Mouse (Mus musculus) forebrain, embryonic 15.5 days (tissue): ENCODE measurements at regions not wholly inside any gene's neighbourhood (a gene's known extent, or its start where the extent isn't known, plus 50 kb on each side); places are given as distances from the start of the nearest gene placed in this dataset.
A peak's percentile ranks its signal among the peaks of the same experiment; 100 is the strongest.

ENCODE experiments used
- ATAC-seq: fragments of 200-750 bp; cut with Nextera tagmentation; replicated peaks from 2 replicates; pipeline ENCODE4 v1.8.0; 2017; ENCODE audit warnings: mild to moderate bottlenecking, moderate TSS enrichment, moderate library complexity
- H3K27ac ChIP-seq: fragments of 300-500 bp; sonication (generic); replicated peaks from 2 replicates; pipeline ENCODE4 v1.5.1; 2015; ENCODE audit warnings: mild to moderate bottlenecking, inconsistent platforms
- H3K27me3 ChIP-seq: fragments of 300-500 bp; sonication (generic); 2 replicates; pipeline ENCODE4 v1.6.1; 2015; ENCODE audit warnings: inconsistent platforms
- H3K36me3 ChIP-seq: fragments of 300-500 bp; sonication (generic); 2 replicates; pipeline ENCODE4 v1.6.1; 2015; ENCODE audit warnings: mild to moderate bottlenecking, inconsistent platforms
- H3K4me1 ChIP-seq: fragments of 300-500 bp; sonication (generic); 2 replicates; pipeline ENCODE4 v1.6.1; 2015; ENCODE audit warnings: inconsistent platforms
- H3K4me2 ChIP-seq: fragments of 300-500 bp; sonication (generic); replicated peaks from 2 replicates; pipeline ENCODE4 v1.6.1; 2015; ENCODE audit warnings: mild to moderate bottlenecking, inconsistent platforms
- H3K4me3 ChIP-seq: fragments of 300-500 bp; sonication (generic); 2 replicates; pipeline ENCODE4 v1.5.1; 2015; ENCODE audit warnings: mild to moderate bottlenecking, inconsistent platforms
- H3K9ac ChIP-seq: fragments of 300-500 bp; sonication (generic); replicated peaks from 2 replicates; pipeline ENCODE4 v1.6.1; 2015; ENCODE audit warnings: mild to moderate bottlenecking, inconsistent platforms
- H3K9me3 ChIP-seq: fragments of 300-500 bp; sonication (generic); 2 replicates; pipeline ENCODE4 v1.6.1; 2016; ENCODE audit warnings: inconsistent platforms
- WGBS: fragments of 180-500 bp; shearing (Covaris S2); methylation state at CpG from one replicate; pipeline ENCODE4 v1.1.7; 2015; ENCODE audit warnings: mixed read lengths; 5-methylcytosine and 5-hydroxymethylcytosine counted together

DNA sequence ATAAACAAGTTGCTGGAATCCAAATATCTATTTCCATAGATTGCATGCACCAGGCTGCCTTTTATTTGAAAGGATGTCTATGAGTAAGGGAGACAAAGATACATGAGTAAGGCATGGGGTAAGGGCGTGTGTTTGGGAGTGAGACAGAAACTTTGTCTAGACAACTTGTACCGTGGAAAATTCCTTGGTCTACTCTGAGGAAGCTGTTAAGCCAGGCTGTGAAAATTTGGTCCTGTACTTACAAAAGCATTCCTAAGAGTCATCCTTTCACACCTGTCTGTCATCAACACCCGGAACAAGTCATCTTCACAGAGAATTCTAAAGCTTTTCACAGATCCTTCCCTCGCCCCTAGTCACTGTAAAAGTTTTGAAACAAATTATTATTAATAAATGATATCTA, 193.1 kb upstream of the Cdh6 start:
- no peaks in the 10 kb centered on the region for H3K4me1 ChIP-seq
- H3K4me2 ChIP-seq, result no peak overlapping the region
- no peak overlapping the region for H3K27ac ChIP-seq
- ATAC-seq, result no peak
- no peaks in the 10 kb centered on the region for H3K9me3 ChIP-seq
- no peaks in the 10 kb centered on the region for H3K27me3 ChIP-seq
- 86% methylated on average over 4 of the region's 4 CpGs for WGBS
- no peaks in the 10 kb centered on the region for H3K36me3 ChIP-seq
- no peak overlapping the region for H3K4me3 ChIP-seq
- no peak overlapping the region for H3K9ac ChIP-seq

DNA sequence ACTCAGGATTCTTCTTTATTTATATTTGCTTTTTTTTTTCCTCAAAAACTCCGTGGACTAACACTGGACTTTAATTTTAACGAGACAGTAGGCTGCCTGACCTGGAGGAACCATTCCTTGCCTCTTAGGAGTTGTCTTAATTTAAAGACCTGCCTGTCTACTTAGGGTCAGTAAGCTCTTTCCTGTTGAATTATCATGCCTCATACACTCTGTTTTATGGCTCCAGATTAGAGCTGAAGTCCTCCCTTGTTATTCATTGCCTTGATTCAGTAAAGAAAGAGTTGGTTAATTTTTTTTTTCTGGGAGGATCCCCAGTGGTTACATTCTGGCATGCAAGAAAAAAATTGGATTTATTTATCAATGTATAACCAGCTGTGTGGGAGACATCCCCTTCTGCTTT, 187.3 kb upstream of the Cdh6 start:
- H3K4me2 ChIP-seq, result no peak overlapping the region
- H3K9ac ChIP-seq, result no peak overlapping the region
- no peak overlapping the region for H3K4me3 ChIP-seq
- no peaks in the 10 kb centered on the region for H3K27me3 ChIP-seq
- no peaks in the 10 kb centered on the region for H3K9me3 ChIP-seq
- H3K27ac ChIP-seq, result no peak overlapping the region
- 46% methylated on average over 2 of the region's 2 CpGs for WGBS
- H3K36me3 ChIP-seq, result no peaks in the 10 kb centered on the region
- no peak for ATAC-seq
- H3K4me1 ChIP-seq, result no peaks in the 10 kb centered on the region

DNA sequence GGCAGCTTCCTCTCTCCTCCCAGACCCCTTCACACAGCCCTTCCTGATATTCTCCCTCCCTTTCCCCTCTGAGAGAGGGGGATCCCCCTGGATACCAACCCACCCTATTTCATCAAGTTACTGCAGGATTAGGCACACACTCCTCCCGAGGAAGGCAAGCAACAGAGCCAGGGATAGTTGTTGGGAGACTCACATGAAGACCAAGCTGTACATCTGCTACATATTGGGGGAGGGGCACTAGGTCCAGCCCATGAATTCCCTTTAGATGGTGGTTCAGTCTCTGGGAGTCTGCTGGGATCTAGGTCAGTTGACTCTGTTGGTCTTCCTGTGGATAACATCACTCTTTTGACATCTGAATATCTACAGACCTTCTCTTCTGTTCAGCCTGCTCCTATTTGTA, 185.6 kb upstream of the Cdh6 start:
- Histone ChIP-seq H3K27me3 (no peaks in the 10 kb centered on the region), H3K9ac (no peak overlapping the region), H3K4me3 (no peak overlapping the region), H3K27ac (no peak overlapping the region), H3K9me3 (no peaks in the 10 kb centered on the region), H3K4me2 (no peak overlapping the region), H3K4me1 (no peaks in the 10 kb centered on the region), H3K36me3 (no peaks in the 10 kb centered on the region)
- ATAC-seq, result no peak
- 61% methylated on average over 1 of the region's 1 CpGs for WGBS

DNA sequence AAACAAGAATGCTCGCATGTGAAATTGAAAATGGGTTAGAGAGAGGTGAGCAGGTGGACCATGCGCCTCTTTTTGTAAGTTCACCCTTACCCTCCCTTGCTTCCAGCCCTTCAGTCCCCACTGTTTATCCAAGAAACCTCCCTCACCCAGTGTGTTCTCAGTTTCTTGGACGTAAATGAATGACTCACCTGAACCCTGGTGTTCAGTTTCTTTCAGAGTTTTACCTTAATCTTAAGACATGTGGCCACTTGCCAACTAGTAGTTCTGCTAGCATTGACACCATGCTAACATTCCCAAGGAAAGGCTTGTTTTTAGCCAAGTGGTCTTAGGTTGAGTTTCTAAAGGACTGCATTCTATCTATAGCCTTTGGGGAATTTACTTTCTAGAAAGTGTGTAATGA, 176.8 kb upstream of the Cdh6 start:
- Histone ChIP-seq H3K4me1 (no peaks in the 10 kb centered on the region), H3K27me3 (no peaks in the 10 kb centered on the region), H3K27ac (no peak overlapping the region), H3K9ac (no peak overlapping the region), H3K9me3 (no peaks in the 10 kb centered on the region), H3K36me3 (no peaks in the 10 kb centered on the region), H3K4me3 (no peak overlapping the region), H3K4me2 (no peak overlapping the region)
- 81% methylated on average over 3 of the region's 3 CpGs for WGBS
- ATAC-seq, result no peak

DNA sequence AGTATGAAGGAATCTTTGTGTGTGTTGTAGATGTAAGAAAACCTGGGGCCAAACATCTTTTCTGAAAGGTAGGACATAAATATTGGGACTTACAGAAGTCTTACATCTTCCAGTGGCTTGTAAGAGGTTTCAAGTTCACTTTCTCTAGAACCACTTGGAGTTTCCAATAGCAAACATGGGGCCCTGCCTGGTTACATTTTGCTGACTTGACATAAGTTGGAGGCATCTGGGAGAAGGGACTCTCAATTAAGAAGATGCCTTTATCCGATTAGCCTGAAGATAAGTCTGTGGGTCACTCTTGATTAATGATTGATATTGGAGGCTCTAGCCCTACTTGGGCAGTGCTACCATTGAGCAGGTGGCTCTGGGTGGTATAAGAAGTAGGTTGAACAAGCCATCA, 162.9 kb upstream of the Cdh6 start:
- 97% methylated on average over 1 of the region's 1 CpGs for WGBS
- Histone ChIP-seq H3K4me1 (no peaks in the 10 kb centered on the region), H3K9me3 (no peaks in the 10 kb centered on the region), H3K27ac (no peak overlapping the region), H3K9ac (no peak overlapping the region), H3K4me3 (no peak overlapping the region), H3K36me3 (no peaks in the 10 kb centered on the region), H3K4me2 (no peak overlapping the region), H3K27me3 (no peaks in the 10 kb centered on the region)
- no peak for ATAC-seq

DNA sequence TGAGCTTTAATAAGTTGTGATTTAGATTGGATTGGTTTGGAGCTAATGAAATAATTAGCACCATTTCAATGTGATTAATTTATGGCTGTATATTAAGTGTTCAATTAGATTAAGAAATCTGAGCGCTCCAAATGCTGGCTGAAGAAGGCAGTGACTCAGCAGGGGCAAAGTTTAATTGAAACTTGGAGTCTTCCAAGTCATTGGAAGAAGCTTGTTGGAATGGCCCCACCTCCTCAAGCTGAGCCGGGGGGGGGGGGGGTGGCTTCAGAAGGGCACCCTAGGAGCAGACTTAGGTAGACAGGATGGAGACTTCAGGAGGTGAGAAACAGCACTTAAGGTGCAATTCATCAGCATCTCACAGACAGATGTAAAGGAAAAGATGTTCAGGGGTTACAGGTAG, 151.0 kb upstream of the Cdh6 start:
- Histone ChIP-seq H3K4me2 (no peak overlapping the region), H3K9ac (no peak overlapping the region), H3K4me1 (peaks cover 12% of the 10 kb centered on the region), H3K27ac (no peak overlapping the region), H3K9me3 (no peaks in the 10 kb centered on the region), H3K36me3 (no peaks in the 10 kb centered on the region), H3K27me3 (no peaks in the 10 kb centered on the region), H3K4me3 (no peak overlapping the region)
- no peak for ATAC-seq
- 25% methylated on average over 2 of the region's 2 CpGs for WGBS

DNA sequence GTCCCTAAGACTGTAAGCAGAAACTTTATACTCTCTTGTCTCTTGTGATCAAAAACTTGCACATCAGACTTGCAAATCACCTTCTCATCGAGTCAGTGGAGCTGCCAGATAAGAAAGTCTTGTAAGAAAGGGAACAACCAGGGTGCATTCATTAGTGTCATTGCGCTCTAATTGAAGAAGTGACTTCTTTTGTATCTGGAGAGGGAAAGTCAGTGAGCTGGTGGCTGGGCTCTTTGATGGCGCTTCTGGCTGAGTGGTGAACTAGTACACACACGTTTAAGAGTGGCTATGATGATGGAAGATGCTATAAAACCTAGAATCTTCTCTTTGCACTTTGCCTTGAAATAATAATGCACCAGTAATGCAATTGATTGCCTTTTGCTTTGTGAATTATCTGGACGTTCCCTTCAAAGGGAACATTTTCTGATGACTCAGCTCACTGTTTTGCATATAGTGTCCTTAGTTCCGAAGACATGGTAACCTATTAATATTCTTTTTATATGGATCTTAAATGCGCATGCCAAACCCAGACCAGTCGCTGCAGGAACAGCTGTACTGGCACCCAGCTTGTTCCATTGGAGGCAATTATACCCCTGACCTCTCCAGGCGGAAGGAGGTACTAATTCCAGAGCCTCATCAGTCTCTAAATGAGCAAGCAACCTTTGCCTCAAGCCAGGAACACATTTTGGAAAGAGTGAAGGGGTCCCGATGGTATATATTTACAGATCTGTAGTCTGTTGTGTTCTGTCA, 147.3 kb upstream of the Cdh6 start:
- H3K36me3 ChIP-seq, result no peaks in the 10 kb centered on the region
- no peak overlapping the region for H3K9ac ChIP-seq
- no peaks in the 10 kb centered on the region for H3K9me3 ChIP-seq
- no peaks in the 10 kb centered on the region for H3K27me3 ChIP-seq
- no peak overlapping the region for H3K27ac ChIP-seq
- 36% methylated on average over 10 of the region's 10 CpGs for WGBS
- H3K4me3 ChIP-seq, result no peak overlapping the region
- H3K4me2 ChIP-seq, result no peak overlapping the region
- 0 out of 2 replicates have a peak, but pooled peaks have one; percentile 41 for ATAC-seq
- peaks cover 12% of the 10 kb centered on the region for H3K4me1 ChIP-seq

DNA sequence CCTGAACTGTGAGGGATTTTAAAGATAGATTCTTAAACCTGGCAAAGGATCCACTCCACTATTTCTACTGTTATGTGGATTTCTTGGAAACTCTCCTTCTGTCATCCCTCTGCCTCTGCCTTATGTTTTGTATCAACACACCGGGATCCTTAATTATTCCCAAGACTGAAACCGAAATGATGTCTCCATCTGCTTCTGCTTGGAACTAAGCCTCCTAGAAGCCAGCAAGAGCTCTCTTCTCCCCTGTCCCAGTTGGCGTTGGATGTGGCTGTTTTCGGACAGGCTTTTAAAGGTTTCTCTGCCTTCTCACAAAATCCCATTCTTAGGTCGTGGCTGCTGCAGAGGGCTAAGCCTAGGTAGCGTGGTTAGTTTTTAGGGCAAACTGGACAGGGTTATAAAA, 131.1 kb upstream of the Cdh6 start:
- Histone ChIP-seq H3K9ac (no peak overlapping the region), H3K27ac (no peak overlapping the region), H3K4me1 (0 out of 2 replicates have a peak, but pooled peaks cover 5% of the 10 kb centered on the region), H3K36me3 (no peaks in the 10 kb centered on the region), H3K4me2 (no peak overlapping the region), H3K9me3 (no peaks in the 10 kb centered on the region), H3K4me3 (no peak overlapping the region), H3K27me3 (no peaks in the 10 kb centered on the region)
- WGBS, result 73% methylated on average over 6 of the region's 6 CpGs
- peak; percentile 51; the same call in 1 of the 2 replicates for ATAC-seq

DNA sequence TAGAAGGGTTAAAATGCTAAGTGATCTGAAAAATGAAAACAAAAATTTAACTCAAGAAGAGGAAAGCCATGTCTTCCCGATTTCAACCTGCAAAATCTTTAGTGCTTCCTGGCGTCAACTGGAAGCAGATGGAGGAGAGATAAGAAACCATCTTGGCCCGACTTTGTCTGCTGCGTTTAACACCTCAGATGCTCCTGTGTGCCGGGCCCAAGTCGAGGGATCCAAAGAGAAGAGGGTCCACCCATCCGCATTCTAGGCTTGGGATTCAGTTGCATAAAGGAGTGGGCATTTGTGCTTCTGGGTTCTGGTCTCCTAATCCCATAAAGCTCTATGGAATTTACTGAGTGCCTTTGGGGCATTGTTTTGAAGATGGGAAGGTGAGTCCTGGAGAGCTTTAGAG, 130.0 kb upstream of the Cdh6 start:
- WGBS, result 57% methylated on average over 7 of the region's 7 CpGs
- no peak overlapping the region for H3K4me2 ChIP-seq
- no peak for ATAC-seq

DNA sequence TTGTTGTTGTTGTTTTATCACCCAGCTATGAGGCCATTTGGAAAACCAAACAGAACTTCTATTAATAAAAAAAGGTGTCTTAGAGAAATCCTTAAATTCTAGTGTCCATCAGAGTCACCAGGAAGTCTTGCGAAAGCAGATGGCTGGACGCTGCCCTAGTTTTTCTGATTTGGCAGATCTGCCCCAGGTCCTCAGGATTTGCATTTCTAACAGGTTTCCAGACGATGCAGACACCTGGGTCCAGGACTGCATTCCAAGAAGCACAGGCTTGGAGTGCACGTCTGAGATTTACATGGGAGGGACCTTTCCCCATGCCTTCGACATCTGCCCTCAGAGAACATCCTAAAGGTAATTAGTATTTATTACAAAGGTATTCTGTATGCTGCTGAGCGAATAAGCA, 129.2 kb upstream of the Cdh6 start:
- WGBS, result 68% methylated on average over 6 of the region's 6 CpGs
- no peak overlapping the region for H3K27ac ChIP-seq
- no peaks in the 10 kb centered on the region for H3K36me3 ChIP-seq
- H3K9me3 ChIP-seq, result no peaks in the 10 kb centered on the region
- H3K4me3 ChIP-seq, result no peak overlapping the region
- ATAC-seq, result no peak
- no peak overlapping the region for H3K4me2 ChIP-seq
- 0 out of 2 replicates have a peak, but pooled peaks cover 5% of the 10 kb centered on the region for H3K4me1 ChIP-seq
- no peaks in the 10 kb centered on the region for H3K27me3 ChIP-seq
- no peak overlapping the region for H3K9ac ChIP-seq

More for the DNA sequence above, 130.0 kb upstream of the Cdh6 start:
- Histone ChIP-seq H3K36me3 (no peaks in the 10 kb centered on the region), H3K27me3 (no peaks in the 10 kb centered on the region), H3K9me3 (no peaks in the 10 kb centered on the region), H3K4me3 (no peak overlapping the region), H3K4me1 (0 out of 2 replicates have a peak, but pooled peaks cover 5% of the 10 kb centered on the region), H3K27ac (no peak overlapping the region), H3K9ac (no peak overlapping the region)

- Histone ChIP-seq H3K4me3 (no peak overlapping the region), H3K27me3 (no peaks in the 10 kb centered on the region), H3K4me2 (no peak overlapping the region), H3K36me3 (no peaks in the 10 kb centered on the region), H3K9ac (no peak overlapping the region), H3K9me3 (no peaks in the 10 kb centered on the region), H3K27ac (no peak overlapping the region), H3K4me1 (no peaks in the 10 kb centered on the region)
- WGBS, result 48% methylated on average over 6 of the region's 6 CpGs
- peak; percentile 61 for ATAC-seq
Measured at GRCm38 (mm10) chr15:13296967-13297366, 123.5 kb upstream of the Cdh6 start.

DNA sequence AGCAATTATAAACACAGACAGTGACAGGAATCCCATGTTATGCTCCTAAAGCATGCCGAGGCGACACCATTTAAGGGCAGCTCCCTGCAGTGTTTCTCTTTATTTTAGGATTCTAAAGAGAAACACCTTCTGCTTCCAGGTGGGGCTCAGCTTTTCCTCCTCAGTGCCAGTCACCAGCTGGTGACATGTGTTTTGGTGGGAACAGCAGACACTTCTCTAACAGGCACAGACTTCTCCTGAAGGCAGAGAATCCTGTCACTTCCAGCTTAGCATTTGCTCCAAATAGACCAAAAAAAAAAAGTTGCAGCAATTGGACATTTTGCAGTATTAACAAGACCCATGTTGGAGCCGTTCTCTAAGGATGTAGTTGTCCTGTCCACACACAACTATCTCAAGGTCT, 115.6 kb upstream of the Cdh6 start:
- no peaks in the 10 kb centered on the region for H3K9me3 ChIP-seq
- H3K4me2 ChIP-seq, result no peak overlapping the region
- no peaks in the 10 kb centered on the region for H3K36me3 ChIP-seq
- 68% methylated on average over 3 of the region's 3 CpGs for WGBS
- no peak overlapping the region for H3K4me3 ChIP-seq
- no peak overlapping the region for H3K9ac ChIP-seq
- H3K27me3 ChIP-seq, result no peaks in the 10 kb centered on the region
- H3K4me1 ChIP-seq, result peaks cover 20% of the 10 kb centered on the region
- no peak for ATAC-seq
- no peak overlapping the region for H3K27ac ChIP-seq

DNA sequence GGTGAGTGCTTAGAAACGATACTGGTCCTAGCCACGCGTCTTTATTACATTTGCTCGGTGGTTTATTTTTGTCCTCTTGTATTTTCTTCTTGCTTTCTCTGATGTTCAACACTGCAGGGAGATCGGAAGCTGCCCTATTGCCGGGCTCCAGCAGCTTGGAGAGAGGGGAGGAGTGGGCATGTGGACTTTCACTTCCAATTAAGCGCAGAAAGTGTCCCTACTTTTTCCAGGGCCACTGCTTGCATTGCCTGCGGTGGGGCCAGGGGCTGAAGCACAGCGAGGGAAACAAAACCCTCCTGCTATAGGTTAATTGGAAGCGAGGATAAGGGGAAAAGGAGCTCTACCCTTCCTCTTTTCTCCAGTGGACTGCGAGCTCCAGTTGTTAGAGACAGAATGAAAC, 114.4 kb upstream of the Cdh6 start:
- Histone ChIP-seq H3K4me2 (peak overlapping the region; percentile 40), H3K27me3 (no peaks in the 10 kb centered on the region), H3K4me3 (peak overlapping the region; percentile 19), H3K9me3 (no peaks in the 10 kb centered on the region), H3K4me1 (peaks cover 20% of the 10 kb centered on the region), H3K27ac (no peak overlapping the region), H3K36me3 (no peaks in the 10 kb centered on the region), H3K9ac (peak overlapping the region; percentile 36; the same call in 1 of the 2 replicates)
- 16% methylated on average over 11 of the region's 11 CpGs for WGBS
- no peak; the same call in 1 of the 2 replicates for ATAC-seq
